Mouse (Mus musculus): ENCODE results near the gene Scgb1b2. TPM values are rescaled to one million over a fixed set of nuclear protein-coding genes. Genes with fewer than 3 reads are reported as not detected.

Scgb1b2 gene
- not detected in 2 replicates for polyA plus RNA-seq (2012; rRNA removed)

DNA sequence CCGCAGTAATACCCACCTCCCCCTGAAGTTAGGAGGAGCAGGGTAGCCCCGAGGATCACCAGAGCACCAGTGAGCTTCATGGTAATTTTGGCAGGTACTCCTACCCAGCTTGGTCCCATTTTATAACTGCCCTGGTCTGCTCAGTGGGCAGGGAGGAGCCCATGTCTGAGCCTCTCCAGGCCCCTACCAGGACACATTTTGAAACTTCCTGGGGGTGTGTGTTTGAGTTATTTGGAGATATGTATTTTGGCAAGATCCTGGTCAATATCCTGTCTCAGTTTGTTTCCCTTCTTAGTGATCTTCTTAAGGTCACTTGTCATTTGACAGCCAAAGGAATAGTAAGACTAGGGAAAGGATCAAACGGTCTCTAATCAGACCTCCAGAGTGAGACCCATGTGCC lies at the start of gene Scgb1b2:
TSS of gene Scgb1b2 (minus strand) at position 101 of the 400 bp plus-strand sequence.
- H3K27ac ChIP-seq (ENCODE audit: control insufficient read depth, insufficient read depth, low read depth, low read length): no peak within 1 kb of the TSS
- no peaks in the 10 kb centered on the region for H3K27me3 ChIP-seq (ENCODE audit: control insufficient read depth, insufficient read depth, low read length)

DNA sequence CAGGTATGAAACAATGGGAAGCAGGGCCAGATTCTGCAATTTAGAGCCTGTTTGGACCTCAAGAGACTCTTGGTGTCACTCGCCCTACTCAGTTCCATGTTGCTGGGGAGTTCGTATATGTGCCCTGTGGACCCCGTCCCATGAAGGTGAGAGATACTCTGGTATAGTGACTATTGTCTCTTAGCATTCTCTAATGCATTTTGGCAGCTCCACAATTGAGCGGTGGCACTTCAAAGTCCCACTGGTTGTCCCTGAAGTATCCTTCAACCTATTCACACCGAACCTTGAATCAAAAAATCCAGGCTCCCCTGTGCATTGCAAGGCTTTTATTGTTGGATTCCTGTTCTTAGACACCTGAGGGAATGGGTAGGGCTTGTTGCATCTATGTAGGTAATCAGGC lies 1.4 kb downstream of the Scgb1b2 start, which contains the start of gene Scgb2b2:
TSS of gene Scgb2b2 (plus strand) at position 301 of the 400 bp plus-strand sequence.
- Histone ChIP-seq H3K36me3 (ENCODE audit: control insufficient read depth, insufficient read depth, low read length) (no peaks in the 10 kb centered on the region), H3K4me3 (ENCODE audit: control insufficient read depth, low read depth, low read length) (no peak within 1 kb of the TSS), H3K4me1 (ENCODE audit: control insufficient read depth, insufficient read depth, low read length) (no peaks in the 10 kb centered on the region), H3K27ac (ENCODE audit: control insufficient read depth, insufficient read depth, low read depth, low read length) (no peak within 1 kb of the TSS), H3K27me3 (ENCODE audit: control insufficient read depth, insufficient read depth, low read length) (no peaks in the 10 kb centered on the region)
- TF ChIP-seq CTCF (IDR thresholded peaks at IDR 0.05; ENCODE audit: control insufficient read depth, insufficient read depth, insufficient replicate concordance, low read depth, low read length) (no peak), POLR2A (IDR thresholded peaks at IDR 0.05; ENCODE audit: control insufficient read depth, low read depth, low read length) (no peak)

More for the DNA sequence above, at the start of gene Scgb1b2:
- no peak within 1 kb of the TSS for H3K4me3 ChIP-seq (ENCODE audit: control insufficient read depth, low read depth, low read length)
- H3K36me3 ChIP-seq (ENCODE audit: control insufficient read depth, insufficient read depth, low read length): no peaks in the 10 kb centered on the region
- no peaks in the 10 kb centered on the region for H3K4me1 ChIP-seq (ENCODE audit: control insufficient read depth, insufficient read depth, low read length)
- no peak for TF ChIP-seq CTCF (IDR thresholded peaks at IDR 0.05; ENCODE audit: control insufficient read depth, insufficient read depth, insufficient replicate concordance, low read depth, low read length)
- TF ChIP-seq POLR2A (IDR thresholded peaks at IDR 0.05; ENCODE audit: control insufficient read depth, low read depth, low read length): no peak

Other genes starting within 250 kb of the Scgb1b2 start
- 8.3 and 12.1 TPM in 2 replicates for gene Fxyd5, start 249.3 kb downstream of the Scgb1b2 start, polyA plus RNA-seq (2012; rRNA removed)
- 1.3 and 1.6 TPM in 2 replicates for gene Fxyd7, start 240.4 kb downstream of the Scgb1b2 start, polyA plus RNA-seq (2012; rRNA removed)
- gene Fxyd1, start 234.6 kb downstream of the Scgb1b2 start, polyA plus RNA-seq (2012; rRNA removed): 94.7 and 104 TPM in 2 replicates
- gene Lgi4, start 232.5 kb downstream of the Scgb1b2 start, polyA plus RNA-seq (2012; rRNA removed): 2.0 TPM in 2 replicates
- gene Fxyd3, start 215.1 kb downstream of the Scgb1b2 start, polyA plus RNA-seq (2012; rRNA removed): 0.64 and 6.4 TPM in 2 replicates
- gene Hpn, start 176.5 kb downstream of the Scgb1b2 start, polyA plus RNA-seq (2012; rRNA removed): 0.73 and 2.1 TPM in 2 replicates
- 1.4 and 1.8 TPM in 2 replicates for gene Scn1b, start 164.8 kb downstream of the Scgb1b2 start, polyA plus RNA-seq (2012; rRNA removed)
- 35.1 and 35.3 TPM in 2 replicates for gene Gramd1a, start 135.9 kb downstream of the Scgb1b2 start, polyA plus RNA-seq (2012; rRNA removed)
- not detected in 2 replicates for gene Scgb2b2, start 1.3 kb downstream of the Scgb1b2 start, polyA plus RNA-seq (2012; rRNA removed)
- not detected in 2 replicates for gene Scgb2b3, start 70.3 kb upstream of the Scgb1b2 start, polyA plus RNA-seq (2012; rRNA removed)
- not detected in 2 replicates for gene Scgb1b3, start 83.8 kb upstream of the Scgb1b2 start, polyA plus RNA-seq (2012; rRNA removed)

Data from testis, adult 2 months (tissue).